Mouse (Mus musculus) embryo, embryonic 10 days (tissue): ENCODE data around the gene Mau2.
"Not testable (repeated sequence)": the region's sequence is repeated elsewhere in the genome, so short reads cannot be mapped to it uniquely, and the experiment has no call there.

Experiments used
- DNase-seq: peaks from one replicate; pipeline ENCODE4 v3.0.0-alpha.2; 2015; ENCODE audit warnings: low spot score

Mau2 gene

GRCm38 (mm10) chr8:70042583-70043455 lies at the start of gene Mau2, which contains the start of gene Sugp1:
TSS of gene Mau2 (minus strand) at chr8:70042734.
TSS of gene Sugp1 (plus strand) at chr8:70042813.
- DNase-seq, result peak; percentile 96

GRCm38 (mm10) chr8:70089296-70089960 lies 46.9 kb upstream of the Mau2 start:
- DNase-seq, result peak; percentile 28

- peak; percentile 81 for DNase-seq
Measured at GRCm38 (mm10) chr8:70087836-70088650, 45.5 kb upstream of the Mau2 start.

GRCm38 (mm10) chr8:70087237-70087636 lies 44.7 kb upstream of the Mau2 start:
- peak; percentile 12 for DNase-seq

- no peak for DNase-seq
Measured at GRCm38 (mm10) chr8:70086151-70086550, 43.6 kb upstream of the Mau2 start.

DNA sequence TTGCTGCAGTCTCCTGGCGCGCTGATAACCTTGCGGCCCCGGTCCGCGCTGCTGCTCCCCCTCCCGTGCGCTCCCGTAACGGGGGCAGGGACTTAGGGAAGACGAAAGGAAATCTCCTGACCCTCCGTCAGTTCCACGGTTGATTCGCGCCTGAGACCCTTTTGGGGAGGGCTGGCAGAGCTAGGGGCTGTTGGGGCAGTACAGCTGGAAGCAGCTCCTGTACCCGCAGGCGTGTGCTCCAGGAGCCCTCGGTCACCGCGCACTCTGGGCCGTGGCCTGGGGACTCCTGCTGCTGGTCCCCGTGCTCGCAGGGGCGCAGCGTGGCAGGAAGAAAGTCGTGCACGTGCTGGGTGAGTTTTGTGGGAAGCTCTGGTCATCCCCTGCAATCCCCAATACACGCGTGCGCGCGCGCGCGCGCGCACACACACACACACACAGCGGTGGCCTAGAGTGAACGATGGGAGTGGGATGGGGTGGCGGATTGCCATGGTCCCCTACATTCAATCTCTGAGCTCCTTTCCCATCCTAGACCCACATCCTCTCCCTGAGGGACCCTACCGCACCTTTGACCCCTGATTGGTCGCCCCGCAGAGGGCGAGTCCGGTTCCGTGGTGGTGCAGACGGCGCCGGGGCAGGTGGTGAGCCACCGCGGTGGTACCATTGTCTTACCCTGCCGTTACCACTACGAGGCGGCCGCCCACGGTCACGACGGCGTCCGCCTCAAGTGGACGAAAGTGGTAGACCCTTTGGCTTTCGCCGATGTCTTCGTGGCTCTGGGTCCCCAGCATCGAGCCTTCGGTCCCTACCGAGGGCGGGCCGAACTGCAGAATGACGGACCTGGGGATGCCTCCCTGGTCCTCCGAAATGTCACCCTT lies 41.9 kb upstream of the Mau2 start:
- DNase-seq, result peak; percentile 46

GRCm38 (mm10) chr8:70083285-70083684 lies 40.8 kb upstream of the Mau2 start, which contains the start of gene Hapln4:
TSS of gene Hapln4 (plus strand) at chr8:70083457.
- DNase-seq, result peak; percentile 89

GRCm38 (mm10) chr8:70081976-70082375 lies 39.4 kb upstream of the Mau2 start:
- DNase-seq, result no peak

- DNase-seq, result no peak
Measured at GRCm38 (mm10) chr8:70073682-70074081, 31.1 kb upstream of the Mau2 start.

DNA sequence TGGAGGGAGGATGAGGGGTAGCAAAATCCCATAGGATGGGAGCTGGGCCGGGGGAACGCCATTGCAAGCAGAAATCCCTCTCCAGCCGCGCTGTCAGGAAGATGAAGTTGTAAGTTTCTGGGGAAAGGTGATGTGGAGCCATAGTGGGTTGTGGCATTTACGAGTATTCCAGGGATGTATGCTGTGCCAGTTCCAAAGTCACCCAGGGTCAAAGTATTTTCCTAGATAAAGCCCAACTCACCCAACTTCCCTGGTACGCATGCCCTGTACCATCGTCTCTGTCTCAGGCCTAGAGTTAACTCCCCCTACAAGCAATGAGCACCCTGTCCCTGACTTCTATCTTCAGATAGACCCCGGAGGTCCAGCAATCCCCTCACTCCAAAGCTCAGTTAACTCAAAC lies 30.6 kb upstream of the Mau2 start:
- DNase-seq, result no peak

DNA sequence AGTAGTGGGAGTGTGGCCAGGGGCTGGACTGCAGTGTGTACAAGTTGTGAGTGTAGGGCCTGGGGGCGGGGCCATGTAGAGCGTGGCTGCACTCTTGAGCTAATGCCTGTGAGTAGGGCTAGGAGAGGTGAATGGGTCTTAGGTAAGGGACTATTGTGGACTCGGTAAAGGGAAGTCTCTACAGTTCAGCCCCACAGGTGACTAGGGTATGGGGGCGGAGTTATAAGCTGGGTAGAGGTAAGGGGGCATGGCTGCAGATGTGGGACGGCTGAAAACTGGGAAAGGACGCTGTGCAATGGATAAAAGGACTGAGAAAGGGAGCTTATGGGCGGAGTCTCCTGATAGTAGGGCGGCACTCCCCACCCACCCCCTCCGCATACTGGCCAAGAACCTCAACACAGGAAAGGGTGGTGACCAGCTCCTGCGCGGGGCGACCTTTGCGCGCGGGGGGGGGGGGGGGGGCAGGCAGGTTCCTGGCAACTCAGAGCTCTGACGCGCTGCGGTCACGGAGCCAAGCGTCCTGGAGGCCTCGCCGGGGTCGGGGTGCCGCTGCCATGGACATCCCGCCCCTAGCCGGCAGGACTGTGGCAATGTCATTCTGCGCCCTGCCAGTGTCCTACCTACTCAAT lies 30.0 kb upstream of the Mau2 start, which contains the start of gene Tm6sf2:
TSS of gene Tm6sf2 (plus strand) at position 484 of the 629 bp plus-strand sequence.
- peak; percentile 22 for DNase-seq

DNA sequence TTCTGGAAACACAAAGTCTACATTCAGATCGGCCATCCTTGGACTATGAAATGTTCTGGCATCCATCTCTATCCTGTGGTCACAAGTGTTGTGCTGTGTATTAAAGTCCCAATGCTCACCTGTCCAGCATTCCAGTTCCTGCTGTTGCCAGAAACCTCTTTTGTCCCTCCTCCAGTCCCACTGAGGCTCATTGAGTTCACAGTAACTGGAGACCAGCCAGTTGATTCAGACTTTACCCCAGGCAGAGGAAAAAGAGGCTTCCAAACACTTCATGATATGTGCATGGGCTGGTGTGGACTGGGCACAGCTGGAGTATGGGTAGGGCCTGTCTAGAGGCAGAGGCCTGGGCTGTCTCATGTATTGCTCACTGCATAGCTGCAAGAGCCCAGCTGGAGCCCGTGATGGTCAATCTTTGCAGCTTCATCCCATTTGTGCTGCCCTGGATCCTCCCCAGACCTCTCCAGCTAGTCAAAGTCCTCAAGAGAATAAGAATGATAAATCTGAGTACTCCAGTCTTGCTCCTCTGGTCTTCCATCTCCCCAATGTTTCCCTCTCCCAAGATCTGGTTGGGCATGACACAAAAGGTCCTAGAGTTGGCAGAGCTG lies 29.4 kb upstream of the Mau2 start:
- DNase-seq, result no peak

GRCm38 (mm10) chr8:70057721-70058120 lies 15.2 kb upstream of the Mau2 start:
- no peak for DNase-seq

DNA sequence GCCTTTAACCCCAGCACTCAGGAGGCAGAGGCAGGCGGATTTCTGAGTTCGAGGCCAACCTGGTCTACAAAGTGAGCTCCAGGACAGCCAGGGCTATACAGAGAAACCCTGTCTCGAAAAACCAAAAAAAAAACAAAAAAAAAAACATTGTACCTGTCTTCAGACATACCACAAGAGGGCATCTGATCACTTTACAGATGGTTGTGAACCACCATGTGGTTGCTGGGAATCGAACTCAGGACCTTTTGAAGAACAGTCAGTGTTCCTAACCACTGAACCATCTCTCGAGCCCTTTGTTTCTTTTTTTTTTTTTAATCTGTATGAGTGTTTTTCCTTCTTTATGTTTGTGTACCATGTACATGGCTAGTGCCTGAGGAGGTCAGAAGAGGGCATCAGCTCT lies 7.9 kb upstream of the Mau2 start:
- DNase-seq, result not testable (repeated sequence)

DNA sequence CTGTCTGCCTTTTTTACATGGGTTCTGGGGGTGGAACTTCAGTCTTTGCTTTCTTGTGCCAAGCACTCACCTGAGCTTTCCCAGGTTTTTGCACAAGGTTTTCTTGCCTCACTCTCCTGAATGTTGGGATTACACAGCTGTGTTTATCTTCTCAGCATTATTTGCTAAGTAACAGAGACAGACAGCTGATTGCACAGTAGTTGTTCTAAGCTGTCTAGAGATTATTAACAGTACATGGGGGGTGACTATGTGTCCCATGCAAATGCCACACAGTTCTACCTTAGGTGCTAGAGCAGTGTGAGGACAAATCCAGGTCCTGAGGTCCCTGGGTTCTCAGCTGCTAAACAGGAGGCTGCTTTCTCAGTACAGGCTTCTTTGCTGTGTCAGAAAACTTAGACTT lies 7.1 kb upstream of the Mau2 start:
- no peak for DNase-seq

- no peak for DNase-seq
Measured at GRCm38 (mm10) chr8:70043996-70044395, 1.5 kb upstream of the Mau2 start.

DNA sequence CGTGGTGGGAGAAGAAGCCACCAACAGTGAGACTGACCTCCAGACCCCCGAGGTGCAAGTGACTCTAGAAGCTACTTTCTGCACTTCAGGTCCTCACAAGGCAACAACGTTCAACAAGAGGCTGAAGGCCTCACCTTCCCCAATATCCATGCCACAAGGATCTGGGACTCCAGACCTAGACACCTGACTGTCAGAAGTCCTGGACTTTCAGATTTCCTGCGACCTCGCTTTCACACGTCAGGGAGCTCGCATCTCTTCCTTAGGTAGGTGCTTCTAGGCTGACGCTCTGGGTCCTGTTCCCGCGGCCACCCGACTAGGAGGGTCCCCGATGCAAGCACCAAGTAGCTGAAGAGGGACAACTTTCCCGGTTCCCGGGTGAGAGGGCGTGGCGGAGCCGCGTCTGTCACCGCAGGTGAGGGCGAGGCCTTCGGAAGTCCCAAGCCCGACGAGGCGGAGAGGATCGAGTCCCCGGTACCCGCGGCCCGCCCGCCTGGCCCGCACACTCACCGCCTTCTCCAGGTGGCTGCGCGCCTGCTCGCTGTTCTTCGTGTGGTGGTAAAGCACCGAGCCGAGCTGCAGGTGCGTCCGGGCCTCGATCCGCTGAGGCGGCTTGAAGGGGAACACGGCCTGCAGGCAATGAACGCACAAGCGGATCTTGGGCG lies 518 bp downstream of the Mau2 start:
- no peak for DNase-seq

GRCm38 (mm10) chr8:70037994-70038393 lies 4.5 kb downstream of the Mau2 start:
- no peak for DNase-seq

GRCm38 (mm10) chr8:70030255-70030654 lies 12.3 kb downstream of the Mau2 start:
- no peak for DNase-seq

DNA sequence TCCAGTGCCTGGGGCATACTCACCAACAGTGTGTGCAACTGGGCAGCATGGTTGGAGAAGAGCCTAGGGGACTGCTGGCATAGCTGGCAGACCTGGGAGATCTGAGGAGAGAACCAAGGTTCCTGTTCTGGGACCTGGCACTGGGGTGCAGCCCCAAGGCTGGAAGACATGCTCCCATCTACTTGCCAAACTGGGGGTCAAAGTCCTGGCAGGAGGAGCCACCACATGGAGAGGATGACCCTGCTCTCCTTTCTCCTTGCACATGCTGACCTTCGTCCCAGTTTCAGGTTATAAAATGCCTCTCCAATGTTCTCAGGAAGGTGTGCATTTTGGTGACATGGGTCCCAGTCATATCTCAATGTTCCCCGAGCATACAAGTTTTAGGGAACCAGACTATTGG lies 16.4 kb downstream of the Mau2 start:
- no peak for DNase-seq
